Comparison of ENCODE assay signal across 15 mouse cellular contexts in genomic region chr17:11996311-11996710, GRCm38 (mm10).
DNase-seq lines count a peak whose midpoint lies in the region; ATAC-seq and TF ChIP-seq lines count a peak whose summit lies in the region.
"Had no signal": no experiment of that assay in that cellular context is flagged by ENCODE, and none has a peak within 500 bp of the region (broad histone marks: within the 10 kb centered on the region; RNA-seq: fewer than 3 reads in every experiment).

No protein-coding gene starts in this region.

- H3K36me3 ChIP-seq in lung, embryonic 16.5 days (ENCODE audit: control insufficient read depth, insufficient read depth, low read length): no peaks in the 10 kb centered on the region
- H3K36me3 ChIP-seq in liver, embryonic 16.5 days (ENCODE audit: control insufficient read depth, insufficient read depth): no peaks in the 10 kb centered on the region
- H3K36me3 ChIP-seq in thymus, adult 2 months (ENCODE audit: control insufficient read depth, insufficient read depth, low read length): no peaks in the 10 kb centered on the region
- H3K36me3 ChIP-seq: forebrain, embryonic 12.5 days; midbrain, embryonic 13.5 days had no signal

- 11% methylated on average over 9 of the region's 9 CpGs for WGBS in lung, embryonic 16.5 days
- WGBS in liver, embryonic 16.5 days (ENCODE audit: insufficient replicate concordance): 26% methylated on average over 9 of the region's 9 CpGs
- WGBS in thymus, adult 2 months: 85% methylated on average over 9 of the region's 9 CpGs

- peak; percentile 31; the same call in 1 of the 2 replicates for ATAC-seq in lung, embryonic 16.5 days (ENCODE audit: low read depth)
- ATAC-seq in liver, embryonic 16.5 days (ENCODE audit: low read depth): peak; percentile 75
- ATAC-seq: midbrain, embryonic 13.5 days had no signal

- no peak overlapping the region for H3K9ac ChIP-seq in lung, embryonic 16.5 days (ENCODE audit: low read length)
- no peak overlapping the region for H3K9ac ChIP-seq in liver, embryonic 16.5 days (ENCODE audit: low read depth, low read length)
- H3K9ac ChIP-seq: forebrain, embryonic 12.5 days; midbrain, embryonic 13.5 days had no signal

- no peak overlapping the region for H3K4me3 ChIP-seq in lung, embryonic 16.5 days (ENCODE audit: low read length)
- no peak overlapping the region for H3K4me3 ChIP-seq in liver, embryonic 16.5 days (ENCODE audit: low read depth, low read length)
- no peak overlapping the region for H3K4me3 ChIP-seq in thymus, adult 2 months (ENCODE audit: control insufficient read depth, insufficient read depth, low read length)
- H3K4me3 ChIP-seq: forebrain, embryonic 12.5 days; midbrain, embryonic 13.5 days had no signal

- no peak for TF ChIP-seq CTCF in thymus, adult 2 months (IDR thresholded peaks at IDR 0.05; ENCODE audit: borderline replicate concordance, control insufficient read depth, extremely low read depth, insufficient read depth, low read length, poor library complexity)

- H3K9me3 ChIP-seq in lung, embryonic 16.5 days (ENCODE audit: control insufficient read depth, low read length): no peaks in the 10 kb centered on the region
- no peaks in the 10 kb centered on the region for H3K9me3 ChIP-seq in liver, embryonic 16.5 days (replicated peaks; ENCODE audit: control insufficient read depth, low read length)
- H3K9me3 ChIP-seq: forebrain, embryonic 12.5 days; midbrain, embryonic 13.5 days had no signal

- peak; percentile 12 to 31 for DNase-seq in adrenal gland, adult (ENCODE audit: inconsistent age in 2 of 2, low spot score in 1 of 2)
- DNase-seq in adrenal gland, adult 18-20 months (ENCODE audit: low spot score in 2 of 2): no peak
- DNase-seq in lung, postnatal 4 days: no peak
- DNase-seq in B cell, adult 2 months: no peak
- DNase-seq in layer of hippocampus, postnatal 14 days (ENCODE audit: low spot score in 2 of 2): no peak
- DNase-seq in thymus, adult 2 months: no peak
- DNase-seq: cerebellum, adult 9-10 months; gastrocnemius, postnatal 10 days; heart, adult 18-20 months; kidney, postnatal 4 days had no signal

- no peaks in the 10 kb centered on the region for H3K4me1 ChIP-seq in lung, embryonic 16.5 days (replicated peaks; ENCODE audit: control insufficient read depth, insufficient read depth, low read length)
- H3K4me1 ChIP-seq in liver, embryonic 16.5 days (ENCODE audit: control insufficient read depth, low read depth, low read length): no peaks in the 10 kb centered on the region
- no peaks in the 10 kb centered on the region for H3K4me1 ChIP-seq in thymus, adult 2 months (replicated peaks; ENCODE audit: control insufficient read depth, insufficient read depth, low read length)

- H3K27me3 ChIP-seq in lung, embryonic 16.5 days (ENCODE audit: control insufficient read depth, insufficient read depth, low read depth, low read length): 0 out of 2 replicates have a peak, but pooled peaks cover 2% of the 10 kb centered on the region
- H3K27me3 ChIP-seq in liver, embryonic 16.5 days (ENCODE audit: control insufficient read depth, insufficient read depth, low read depth, low read length): no peaks in the 10 kb centered on the region
- no peaks in the 10 kb centered on the region for H3K27me3 ChIP-seq in thymus, adult 2 months (ENCODE audit: control insufficient read depth, insufficient read depth, low read length)
- H3K27me3 ChIP-seq: forebrain, embryonic 12.5 days had no signal

- H3K27ac ChIP-seq in lung, embryonic 16.5 days (ENCODE audit: low read length): no peak overlapping the region
- no peak overlapping the region for H3K27ac ChIP-seq in liver, embryonic 16.5 days (ENCODE audit: low read length)
- H3K27ac ChIP-seq in thymus, adult 2 months (ENCODE audit: control insufficient read depth, insufficient read depth, low read length): no peak overlapping the region
- H3K27ac ChIP-seq: forebrain, embryonic 12.5 days; macrophage; midbrain, embryonic 13.5 days had no signal

- no peak overlapping the region for H3K4me2 ChIP-seq in lung, embryonic 16.5 days (ENCODE audit: low read depth, low read length)
- no peak overlapping the region for H3K4me2 ChIP-seq in liver, embryonic 16.5 days (ENCODE audit: low read depth, low read length)
- H3K4me2 ChIP-seq: forebrain, embryonic 12.5 days; midbrain, embryonic 13.5 days had no signal

- no peak for TF ChIP-seq POLR2A in thymus, adult 2 months (IDR thresholded peaks at IDR 0.05; ENCODE audit: control insufficient read depth, extremely low read depth, insufficient read depth, low read length, poor library complexity)

Comparison
In these comparisons a context has a peak if more than half of its experiments do, and no peak if none do; other contexts are left out.
1. DNase-seq: peak in adrenal gland, adult (2 of 2); none in adrenal gland, adult 18-20 months (0 of 2), lung, postnatal 4 days (0 of 2), B cell, adult 2 months (0 of 2), layer of hippocampus, postnatal 14 days (0 of 2) and thymus, adult 2 months (single experiment).